Mouse (Mus musculus) liver, adult 2 months (tissue): Measurements from ENCODE around the gene Plppr2.

Source experiments
- CTCF ChIP-seq: fragments of 200-500 bp; IDR thresholded peaks from 2 replicates; pipeline ENCODE4 v1.5.1; 2011; ENCODE audit warnings: low read depth, low read length, control low read depth
- POLR2A ChIP-seq: fragments of 200-500 bp; IDR thresholded peaks from 2 replicates; pipeline ENCODE4 v1.6.1; 2011; ENCODE audit warnings: low read length, control low read depth; ENCODE audit not compliant: insufficient read depth; ENCODE audit errors: extremely low read depth

DNA sequence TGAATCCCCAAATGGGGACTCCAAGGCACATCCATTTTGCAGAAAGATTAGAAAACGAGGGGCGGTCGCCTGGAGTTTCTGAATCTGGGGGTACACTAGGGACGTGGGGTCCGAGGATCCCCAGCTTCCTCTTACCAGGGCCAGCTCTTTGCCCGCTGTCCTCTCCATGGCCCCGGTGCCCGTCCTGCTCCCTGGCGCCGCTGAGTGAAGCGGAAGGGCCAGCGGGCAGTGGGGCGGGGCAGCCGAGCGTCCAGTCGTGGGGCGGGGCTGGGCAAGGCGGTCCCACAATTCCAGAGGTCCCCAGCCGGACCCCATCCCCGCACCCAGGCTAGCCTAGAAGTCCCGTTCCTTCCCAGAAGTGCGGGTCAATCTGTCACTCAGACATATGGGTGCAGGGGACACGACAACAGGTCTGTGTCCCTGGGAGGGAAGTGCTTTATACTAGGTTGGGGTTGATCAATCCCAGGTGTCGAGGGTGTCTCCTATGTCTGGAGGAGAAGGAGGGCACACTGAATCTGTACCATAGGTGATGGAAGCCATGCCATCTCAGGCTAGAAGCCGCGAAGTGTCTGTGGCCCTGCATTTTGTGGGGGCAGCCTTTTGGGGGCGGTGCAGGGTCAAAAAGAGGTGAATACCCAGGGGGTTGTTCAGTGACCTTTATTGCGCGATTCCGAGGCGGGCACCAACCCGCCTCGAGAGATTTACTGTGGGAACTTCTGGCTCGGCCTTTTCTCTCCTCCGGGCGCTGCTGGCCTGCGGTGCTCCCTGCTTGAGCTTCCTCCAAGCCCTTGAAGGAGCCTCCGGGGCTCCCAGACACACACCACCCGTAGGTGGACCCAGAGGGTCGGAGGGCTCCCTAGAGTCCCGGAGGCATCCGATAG, 52.6 kb downstream of the Plppr2 start, which contains the start of gene Rgl3:
- TF ChIP-seq CTCF (no peak), POLR2A (peak; percentile 80)
